In genomic region chr7:19789904-19790347, GRCm38 (mm10) we compare ENCODE assay signal across 8 mouse cellular contexts. TPM values are rescaled to one million over a fixed set of nuclear protein-coding genes. Genes with fewer than 3 reads are reported as not detected.
DNase-seq lines count a peak whose midpoint lies in the region; ATAC-seq lines count a peak whose summit lies in the region.

No protein-coding gene starts in this region.

- peak; percentile 80 for DNase-seq in adipocyte (ENCODE audit: low spot score)
- peak; percentile 92 for DNase-seq in embryo, embryonic 10 days (ENCODE audit: low spot score)
- peak; percentile 98 for DNase-seq in gastrocnemius, postnatal 10 days
- peak; percentile 64 to 92 for DNase-seq in left cerebral cortex, postnatal 10 days (ENCODE audit: extremely low spot score in 1 of 2, low spot score in 2 of 2)
- peak; percentile 80 to 91 for DNase-seq in right cerebral cortex, postnatal 10 days (ENCODE audit: low spot score in 2 of 2)
- DNase-seq in urinary bladder, postnatal 14 days (ENCODE audit: low spot score): peak; percentile 93

- intact Hi-C loops in left cerebral cortex, postnatal 10 days (cut with DNase I): loop anchor here (2.0 kb wide), 1 partner anchor 39 kb away; the partner anchor contains the start of gene Nectin2

- ATAC-seq in inflammation-experienced regulatory T-cells, adult 6 months: peak; percentile 85
- ATAC-seq in megakaryocyte progenitor cell, adult 5-6 weeks (replicated peaks; ENCODE audit: poor library complexity): peak; percentile 93

RNA-seq across cellular contexts. Expression of gene Cblc, which starts 6.7 kb away (rescaled TPM):
- total RNA-seq in gastrocnemius, postnatal 10 days (2021): under 1 TPM; 0.38 to 0.59 TPM
- under 1 TPM in 1 of 3 experiments, not detected in 2; 0.68 TPM for polyA plus RNA-seq in inflammation-experienced regulatory T-cells, adult 6 months (2017; shearing (Covaris generic))
- total RNA-seq in left cerebral cortex, postnatal 10 days (2021): not detected
- total RNA-seq in megakaryocyte progenitor cell, adult 5-6 weeks (2015): not detected in 2 replicates
- not detected in 2 replicates for total RNA-seq in megakaryocyte progenitor cell, adult 5-6 weeks (2017)

RNA-seq across cellular contexts. Expression of gene Bcam, which starts 19.1 kb away (rescaled TPM):
- 10 to 100 TPM; 60.3 to 68.9 TPM for total RNA-seq in gastrocnemius, postnatal 10 days (2021)
- polyA plus RNA-seq in inflammation-experienced regulatory T-cells, adult 6 months (2017; shearing (Covaris generic)): 1 to 10 TPM; 1.1 to 2.3 (median 1.2) TPM
- total RNA-seq in left cerebral cortex, postnatal 10 days (2021): 10 to 100 TPM; 10.3 to 10.9 TPM
- not detected in 2 replicates for total RNA-seq in megakaryocyte progenitor cell, adult 5-6 weeks (2015)
- total RNA-seq in megakaryocyte progenitor cell, adult 5-6 weeks (2017): not detected in 2 replicates

RNA-seq across cellular contexts. Expression of gene Bcl3, which starts 32.6 kb away (rescaled TPM):
- 1 to 10 TPM; 1.8 to 7.0 TPM for total RNA-seq in gastrocnemius, postnatal 10 days (2021)
- 10 to 100 TPM; 13.6 to 19.9 (median 18.5) TPM for polyA plus RNA-seq in inflammation-experienced regulatory T-cells, adult 6 months (2017; shearing (Covaris generic))
- total RNA-seq in left cerebral cortex, postnatal 10 days (2021): 1 to 10 TPM in 1 of 2 experiments, not detected in 1; 1.0 TPM
- 6.3 and 11.5 TPM in 2 replicates for total RNA-seq in megakaryocyte progenitor cell, adult 5-6 weeks (2015)
- 1.6 and 4.6 TPM in 2 replicates for total RNA-seq in megakaryocyte progenitor cell, adult 5-6 weeks (2017)

RNA-seq across cellular contexts. Expression of gene Nectin2, which starts 39.6 kb away (rescaled TPM):
- total RNA-seq in gastrocnemius, postnatal 10 days (2021): 10 to 100 TPM; 13.3 to 14.6 TPM
- 1 to 10 TPM in 1 of 3 experiments, under 1 TPM in 1, not detected in 1; 0.13 to 1.0 TPM for polyA plus RNA-seq in inflammation-experienced regulatory T-cells, adult 6 months (2017; shearing (Covaris generic))
- total RNA-seq in left cerebral cortex, postnatal 10 days (2021): 10 to 100 TPM; 18.9 to 22.0 TPM
- total RNA-seq in megakaryocyte progenitor cell, adult 5-6 weeks (2015): 0.95 and 2.2 TPM in 2 replicates
- total RNA-seq in megakaryocyte progenitor cell, adult 5-6 weeks (2017): 0.78 and 1.0 TPM in 2 replicates

Comparison
In these comparisons a context has a peak if more than half of its experiments do, and no peak if none do; other contexts are left out.
1. Peak in every context shown above with its lines: DNase-seq and ATAC-seq.
2. RNA of gene Bcam, which starts 19.1 kb away (total RNA-seq): 60.3 to 68.9 TPM in gastrocnemius, postnatal 10 days and 10.3 to 10.9 TPM in left cerebral cortex, postnatal 10 days; not detected in megakaryocyte progenitor cell, adult 5-6 weeks; every median in the first group is over 10 times any median in the second.